Mouse (Mus musculus) embryonic facial prominence, embryonic 10.5 days (tissue): ENCODE data around the gene Rasl10a. TPM values are rescaled to one million over a fixed set of nuclear protein-coding genes. Genes with fewer than 3 reads are reported as not detected.
"Not testable (repeated sequence)": the region's sequence is repeated elsewhere in the genome, so short reads cannot be mapped to it uniquely, and the experiment has no call there.

ENCODE experiments used
- DNase-seq: peaks from one replicate; pipeline ENCODE4 v3.0.0-alpha.2; 2017; ENCODE audit warnings: low spot score
- H3K27ac ChIP-seq: fragments of 300-500 bp; sonication (generic); replicated peaks from 2 replicates; pipeline ENCODE4 v1.5.1; 2016; ENCODE audit warnings: mild to moderate bottlenecking
- H3K27me3 ChIP-seq: fragments of 300-500 bp; sonication (generic); replicated peaks from 2 replicates; pipeline ENCODE4 v1.6.1; 2016; ENCODE audit warnings: low read depth, mild to moderate bottlenecking; ENCODE audit not compliant: poor library complexity, severe bottlenecking
- H3K36me3 ChIP-seq: fragments of 300-500 bp; sonication (generic); replicated peaks from 2 replicates; pipeline ENCODE4 v1.6.1; 2016; ENCODE audit warnings: mild to moderate bottlenecking, moderate library complexity
- H3K4me1 ChIP-seq: fragments of 300-500 bp; sonication (generic); 2 replicates; pipeline ENCODE4 v1.6.1; 2016
- H3K4me3 ChIP-seq: fragments of 300-500 bp; sonication (generic); 2 replicates; pipeline ENCODE4 v1.5.1; 2016; ENCODE audit warnings: mild to moderate bottlenecking, moderate library complexity
- H3K9me3 ChIP-seq: fragments of 300-500 bp; sonication (generic); 2 replicates; pipeline ENCODE4 v1.6.1; 2016; ENCODE audit warnings: mild to moderate bottlenecking
- WGBS: fragments of 180-500 bp; shearing (Covaris S2); methylation state at CpG from one replicate; pipeline ENCODE4 v1.1.7; 2016; 5-methylcytosine and 5-hydroxymethylcytosine counted together
- polyA plus RNA-seq: library from polyadenylated mRNA; unstranded; fragments of >200 nt; fragmentation: Nextera tagmentation; extraction: Ambion mirVana; gene quantifications from 2 replicates; pipeline ENCODE4 v1.2.1, GENCODE M21; 2016

Gene Rasl10a
- polyA plus RNA-seq, 1 experiment from 2014 or later: 0.56 TPM

DNA sequence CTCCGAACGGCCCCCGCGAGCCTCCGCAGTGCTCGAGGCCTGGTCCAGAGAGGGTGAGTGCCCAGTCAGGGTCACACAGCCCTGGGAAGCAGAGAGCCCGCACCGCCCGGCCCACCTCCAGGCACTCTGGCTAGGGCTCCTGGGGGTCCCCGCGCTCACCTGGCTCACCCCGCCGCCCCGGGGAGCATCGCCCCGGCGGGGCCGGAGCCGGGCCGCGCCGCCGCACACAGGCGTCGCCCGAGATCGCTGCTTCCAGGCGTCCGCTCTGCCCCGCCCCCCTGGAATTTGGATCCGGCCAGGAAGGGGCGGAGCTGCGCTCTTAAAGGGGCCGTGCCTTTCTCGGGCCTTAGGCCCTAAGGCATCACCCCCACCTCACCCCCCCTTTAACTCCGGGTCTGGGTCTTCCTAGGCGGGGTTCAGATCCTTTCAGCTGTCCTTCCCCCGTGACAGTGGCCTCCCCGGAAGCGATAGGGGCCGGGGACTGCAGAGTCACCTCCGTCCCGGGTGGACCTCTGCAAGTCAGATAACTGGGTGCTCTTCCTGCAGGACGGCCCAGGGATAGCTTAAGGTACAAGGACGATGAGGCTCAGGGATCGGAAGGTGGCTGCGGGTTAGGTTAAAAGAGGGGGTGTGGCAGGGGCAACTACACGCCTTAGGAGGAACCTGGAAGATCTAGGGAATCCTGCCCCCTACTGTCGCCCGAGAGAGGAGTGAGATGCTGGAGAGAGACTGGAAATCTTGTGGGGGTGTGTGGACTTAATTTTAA lies 7.3 kb downstream of the Rasl10a start, which contains the start of gene Gas2l1:
TSS of gene Gas2l1 (minus strand) at position 272 of the 766 bp plus-strand sequence.
- no peaks in the 10 kb centered on the region for H3K9me3 ChIP-seq
- peaks cover 47% of the 10 kb centered on the region for H3K4me1 ChIP-seq
- DNase-seq: peak; percentile 92
- peaks cover 49% of the 10 kb centered on the region for H3K27me3 ChIP-seq
- H3K36me3 ChIP-seq: peaks cover 42% of the 10 kb centered on the region
- H3K27ac ChIP-seq: peak within 1 kb of the TSS; percentile 87
- peak within 1 kb of the TSS; percentile 84 for H3K4me3 ChIP-seq
- WGBS: under 1% methylated on average over 50 of the region's 50 CpGs

DNA sequence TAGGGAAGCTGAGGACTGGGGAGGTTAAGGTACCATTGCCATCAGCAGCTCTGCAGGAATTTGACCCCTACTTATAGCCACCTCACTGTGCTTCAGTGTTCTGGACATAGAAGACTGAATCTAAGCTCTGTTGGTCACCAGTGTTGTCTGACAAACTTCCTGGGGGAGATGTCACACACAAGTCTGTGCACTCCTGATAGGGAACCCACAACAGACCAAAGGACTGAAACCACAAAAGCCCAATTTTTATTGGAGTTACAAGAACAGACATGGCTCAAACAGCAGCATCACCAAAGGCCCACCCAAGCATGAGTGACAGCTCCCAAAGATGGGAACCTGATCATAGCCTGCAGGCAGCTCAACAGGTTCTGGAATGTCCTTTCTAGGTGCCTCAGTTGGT lies 9.1 kb downstream of the Rasl10a start:
- no peak overlapping the region for H3K4me3 ChIP-seq
- H3K9me3 ChIP-seq: no peaks in the 10 kb centered on the region
- DNase-seq: no peak
- H3K36me3 ChIP-seq: peaks cover 56% of the 10 kb centered on the region
- H3K27ac ChIP-seq: no peak overlapping the region
- peaks cover 32% of the 10 kb centered on the region for H3K4me1 ChIP-seq
- H3K27me3 ChIP-seq: peaks cover 31% of the 10 kb centered on the region

GRCm38 (mm10) chr11:5068126-5068971 lies 10.4 kb downstream of the Rasl10a start:
- Histone ChIP-seq H3K27me3 (peaks cover 18% of the 10 kb centered on the region), H3K9me3 (no peaks in the 10 kb centered on the region), H3K4me1 (peaks cover 20% of the 10 kb centered on the region), H3K27ac (no peak overlapping the region), H3K4me3 (no peak overlapping the region), H3K36me3 (peaks cover 65% of the 10 kb centered on the region)
- DNase-seq: no peak
- 87% methylated on average over 9 of the region's 9 CpGs for WGBS

GRCm38 (mm10) chr11:5074882-5075281 lies 17.0 kb downstream of the Rasl10a start:
- Histone ChIP-seq H3K27me3 (no peaks in the 10 kb centered on the region), H3K4me1 (no peaks in the 10 kb centered on the region), H3K9me3 (no peaks in the 10 kb centered on the region), H3K27ac (no peak overlapping the region), H3K36me3 (peaks cover 92% of the 10 kb centered on the region), H3K4me3 (no peak overlapping the region)
- WGBS: 73% methylated on average over 4 of the region's 4 CpGs
- no peak for DNase-seq

DNA sequence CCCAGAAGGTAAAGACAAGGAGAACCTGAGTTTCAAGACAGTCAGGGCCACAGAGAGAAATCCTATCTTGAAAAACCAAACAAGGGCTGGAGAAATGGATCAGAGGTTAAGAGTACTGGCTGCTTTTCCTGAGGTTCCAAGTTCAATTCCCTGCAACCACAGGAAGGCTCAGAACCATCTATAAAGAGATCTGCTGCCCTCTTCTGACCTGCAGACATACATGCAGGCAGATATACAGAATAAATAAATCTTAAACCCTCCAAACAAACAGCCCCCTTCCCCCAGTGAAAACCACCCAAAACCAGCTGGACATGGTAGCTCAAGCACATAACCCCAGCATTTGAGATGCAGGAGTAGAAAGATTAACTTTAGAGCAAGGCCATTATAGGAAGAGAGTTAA lies 17.8 kb downstream of the Rasl10a start:
- no peaks in the 10 kb centered on the region for H3K27me3 ChIP-seq
- H3K36me3 ChIP-seq: peaks cover 92% of the 10 kb centered on the region
- H3K4me3 ChIP-seq: no peak overlapping the region
- no peaks in the 10 kb centered on the region for H3K4me1 ChIP-seq
- no peak overlapping the region for H3K27ac ChIP-seq
- no peaks in the 10 kb centered on the region for H3K9me3 ChIP-seq
- no peak for DNase-seq

GRCm38 (mm10) chr11:5076843-5077242 lies 18.9 kb downstream of the Rasl10a start:
- not testable (repeated sequence) for H3K9me3 ChIP-seq, H3K27ac ChIP-seq, H3K27me3 ChIP-seq, H3K4me3 ChIP-seq, DNase-seq, H3K4me1 ChIP-seq
- peaks cover 92% of the 10 kb centered on the region for H3K36me3 ChIP-seq
- 91% methylated on average over 4 of the region's 5 CpGs for WGBS

DNA sequence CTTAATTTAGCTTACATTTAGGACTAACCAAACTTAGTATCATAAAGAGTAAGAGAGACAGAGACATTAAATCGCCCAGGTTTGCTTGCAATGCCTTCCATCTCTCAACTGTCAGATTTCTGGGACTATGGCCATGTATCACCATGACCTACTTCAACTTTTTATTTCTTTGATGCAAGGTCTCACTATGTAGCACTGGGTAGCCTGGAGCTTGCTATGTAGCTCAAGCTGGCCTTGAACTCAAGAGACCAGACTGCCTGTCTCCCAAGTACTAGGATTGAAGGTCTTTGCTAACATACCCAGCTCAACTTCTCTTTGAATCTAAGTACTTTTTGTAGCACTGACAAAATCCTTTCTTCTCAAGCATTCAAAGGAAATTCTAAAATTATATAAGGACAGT lies 31.2 kb downstream of the Rasl10a start:
- no peak overlapping the region for H3K27ac ChIP-seq
- H3K36me3 ChIP-seq: peaks cover 99% of the 10 kb centered on the region
- no peaks in the 10 kb centered on the region for H3K4me1 ChIP-seq
- WGBS: 96% methylated on average over 1 of the region's 1 CpGs
- no peaks in the 10 kb centered on the region for H3K9me3 ChIP-seq
- no peak overlapping the region for H3K4me3 ChIP-seq
- no peaks in the 10 kb centered on the region for H3K27me3 ChIP-seq
- no peak for DNase-seq

GRCm38 (mm10) chr11:5091706-5092105 lies 33.8 kb downstream of the Rasl10a start:
- WGBS: 66% methylated on average over 2 of the region's 2 CpGs
- H3K27me3 ChIP-seq: no peaks in the 10 kb centered on the region
- no peak overlapping the region for H3K27ac ChIP-seq
- peaks cover 94% of the 10 kb centered on the region for H3K36me3 ChIP-seq
- no peaks in the 10 kb centered on the region for H3K9me3 ChIP-seq
- no peak for DNase-seq
- H3K4me3 ChIP-seq: no peak overlapping the region
- peaks cover 10% of the 10 kb centered on the region for H3K4me1 ChIP-seq

DNA sequence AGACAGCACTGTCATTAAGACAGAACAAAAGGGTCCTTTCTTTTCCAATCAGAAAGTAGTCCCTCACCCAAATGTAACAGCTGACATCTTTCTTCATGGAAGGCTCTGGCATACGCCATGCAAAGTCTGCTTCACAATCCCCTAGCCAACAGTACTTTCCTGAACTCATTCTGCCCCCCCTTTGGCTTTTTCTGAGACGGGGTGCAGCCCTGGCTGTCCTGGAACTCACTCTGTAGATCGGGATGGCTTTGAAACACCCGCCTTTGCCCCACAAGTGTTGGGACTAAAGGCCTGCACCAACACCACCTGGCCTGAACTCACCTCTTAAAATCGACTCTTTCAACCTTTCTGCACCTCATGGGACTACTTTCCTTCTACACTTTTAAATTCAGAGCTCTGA lies 37.9 kb downstream of the Rasl10a start:
- peaks cover 55% of the 10 kb centered on the region for H3K36me3 ChIP-seq
- H3K4me3 ChIP-seq: peak overlapping the region; percentile 78
- DNase-seq: no peak
- 80% methylated on average over 5 of the region's 5 CpGs for WGBS
- H3K27me3 ChIP-seq: no peaks in the 10 kb centered on the region
- no peak overlapping the region for H3K27ac ChIP-seq
- H3K4me1 ChIP-seq: peaks cover 31% of the 10 kb centered on the region
- H3K9me3 ChIP-seq: no peaks in the 10 kb centered on the region

DNA sequence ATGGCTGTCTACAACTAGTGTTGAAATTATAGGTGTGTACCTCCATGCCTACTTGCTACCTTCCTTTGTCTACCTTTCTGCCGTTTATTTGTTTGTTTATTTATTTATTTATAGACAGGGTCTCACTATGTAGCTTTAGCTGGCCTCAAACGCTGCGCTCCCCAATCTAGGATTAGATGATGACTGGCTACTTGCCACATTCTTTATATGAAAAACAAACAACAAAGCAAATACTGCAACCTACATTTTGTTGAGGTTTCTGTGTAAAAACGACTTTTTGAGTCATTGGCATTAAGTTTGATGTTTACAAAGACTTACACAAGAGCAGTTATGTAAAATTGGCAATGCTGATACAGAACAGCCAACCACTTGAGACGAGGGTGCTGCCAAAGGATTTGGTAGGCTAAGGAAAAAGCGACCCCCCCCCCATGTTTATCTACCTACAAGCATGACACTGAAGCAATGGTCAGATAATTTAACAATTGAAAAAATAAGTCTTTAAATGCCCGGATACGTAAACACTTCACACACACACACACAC lies 38.6 kb downstream of the Rasl10a start:
- 81% methylated on average over 8 of the region's 8 CpGs for WGBS
- no peak overlapping the region for H3K27ac ChIP-seq
- no peaks in the 10 kb centered on the region for H3K9me3 ChIP-seq
- H3K27me3 ChIP-seq: no peaks in the 10 kb centered on the region
- no peak for DNase-seq
- peaks cover 49% of the 10 kb centered on the region for H3K36me3 ChIP-seq
- peak overlapping the region; percentile 78 for H3K4me3 ChIP-seq
- peaks cover 38% of the 10 kb centered on the region for H3K4me1 ChIP-seq

GRCm38 (mm10) chr11:5098035-5098735 lies 40.3 kb downstream of the Rasl10a start:
- Histone ChIP-seq H3K9me3 (no peaks in the 10 kb centered on the region), H3K27ac (peak overlapping the region; percentile 100), H3K36me3 (peaks cover 37% of the 10 kb centered on the region), H3K4me1 (peaks cover 40% of the 10 kb centered on the region), H3K27me3 (no peaks in the 10 kb centered on the region), H3K4me3 (peak overlapping the region; percentile 78)
- DNase-seq: peak; percentile 55
- WGBS: under 1% methylated on average over 44 of the region's 44 CpGs
